Mouse (Mus musculus): ENCODE measurements around the gene Ipp.

Gene Ipp

GRCm38 (mm10) chr4:116507425-116508218 is at the start of gene Ipp:
Gene Ipp, plus strand, starts transcription at chr4:116507549.
- in situ Hi-C loops (cut with MboI; ENCODE audit: low sequenced_read_pairs): no loop called here

DNA sequence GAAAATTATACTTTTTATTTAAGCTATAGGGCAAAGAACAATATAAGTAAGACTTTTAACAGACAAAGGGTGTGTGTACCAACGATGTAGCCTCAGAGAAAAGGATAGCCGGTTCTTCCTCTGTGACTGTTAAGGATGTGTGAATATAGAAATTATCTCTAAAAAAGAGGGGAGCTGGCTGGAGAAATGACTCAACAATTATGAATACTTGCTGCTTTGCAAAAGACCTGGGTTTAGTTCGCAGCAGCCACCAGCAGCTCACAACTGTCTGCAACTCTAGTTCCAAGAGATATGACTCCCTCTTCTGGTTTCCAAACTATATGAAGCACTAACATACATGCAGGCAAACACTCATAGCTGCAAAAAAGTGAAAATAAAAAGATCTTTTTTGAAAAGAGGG is 45.4 kb upstream of the Ipp start:
- in situ Hi-C loops (cut with MboI; ENCODE audit: low sequenced_read_pairs): no loop called here

- in situ Hi-C loops (cut with MboI; ENCODE audit: low sequenced_read_pairs): no loop called here
These were observed 43.9 kb upstream of the Ipp start for GRCm38 (mm10) chr4:116463231-116464125.

- in situ Hi-C loops (cut with MboI; ENCODE audit: low sequenced_read_pairs): no loop called here
These were observed 43.0 kb upstream of the Ipp start, which contains the start of gene Mast2 for GRCm38 (mm10) chr4:116464126-116464981. Gene Mast2, minus strand, starts transcription at chr4:116464183.

GRCm38 (mm10) chr4:116481322-116481721 is 26.0 kb upstream of the Ipp start:
- in situ Hi-C loops (cut with MboI; ENCODE audit: low sequenced_read_pairs): no loop called here

DNA sequence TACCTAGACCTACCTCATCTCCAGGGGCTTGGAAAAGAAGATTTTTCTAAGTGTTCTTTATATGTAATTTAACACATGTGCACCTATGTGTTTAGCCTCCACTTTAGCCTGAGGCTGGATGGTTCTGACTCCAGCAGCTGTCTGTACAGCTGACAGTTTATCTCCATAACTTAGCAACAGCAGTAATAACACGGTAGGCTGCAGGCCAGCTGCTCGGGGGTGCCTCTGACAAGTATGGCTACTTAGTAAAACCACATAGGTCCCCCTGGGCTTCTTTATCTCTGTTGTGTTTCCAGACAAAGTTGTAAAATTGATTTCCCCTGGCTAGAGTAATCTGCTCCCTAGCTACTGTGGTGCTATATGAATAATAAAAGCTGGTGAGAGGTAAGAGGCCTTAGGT is 23.9 kb upstream of the Ipp start:
- in situ Hi-C loops (cut with MboI; ENCODE audit: low sequenced_read_pairs): no loop called here

DNA sequence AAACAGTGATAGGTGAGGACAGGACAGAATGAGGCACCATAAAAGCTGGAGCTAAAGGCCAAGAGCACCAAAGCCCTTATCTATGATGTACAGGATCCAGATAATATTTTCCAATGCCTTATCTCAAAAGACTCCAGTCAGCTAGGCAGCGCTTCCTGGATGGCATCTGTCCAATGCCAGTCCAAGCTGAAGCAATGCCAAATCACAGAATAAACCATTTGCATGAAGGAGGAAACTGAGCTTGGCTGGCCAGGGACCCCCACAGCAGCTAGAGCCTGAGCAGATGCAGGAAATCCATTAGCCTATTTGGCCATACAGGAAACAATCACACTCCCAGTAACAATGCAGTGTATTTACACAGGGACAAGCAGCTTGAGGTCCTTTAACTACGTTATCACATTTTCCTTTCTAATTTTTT is 16.2 kb upstream of the Ipp start:
- in situ Hi-C loops (cut with MboI; ENCODE audit: low sequenced_read_pairs): no loop called here

GRCm38 (mm10) chr4:116491886-116492285 is 15.5 kb upstream of the Ipp start:
- in situ Hi-C loops (cut with MboI; ENCODE audit: low sequenced_read_pairs): no loop called here

GRCm38 (mm10) chr4:116492460-116492859 is 14.9 kb upstream of the Ipp start:
- in situ Hi-C loops (cut with MboI; ENCODE audit: low sequenced_read_pairs): no loop called here

DNA sequence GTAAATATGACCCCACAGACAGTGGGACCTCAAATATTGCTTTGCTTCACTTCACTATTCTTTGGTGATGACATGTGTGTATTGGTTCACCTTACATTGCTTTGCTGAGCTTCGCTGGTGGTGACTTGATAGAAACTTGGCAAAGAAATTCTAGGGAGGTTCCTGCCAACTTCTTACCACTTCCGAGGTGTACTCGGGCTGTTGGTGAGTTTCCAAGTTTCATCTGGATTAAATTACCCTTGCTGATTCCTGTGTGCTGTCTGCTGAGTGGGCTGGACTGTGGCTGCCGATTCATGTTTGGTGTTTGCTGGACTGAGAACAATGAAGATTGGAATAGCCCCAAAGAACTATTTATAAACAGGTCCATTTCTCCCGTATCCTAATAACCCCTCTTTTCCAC is 13.7 kb upstream of the Ipp start:
- in situ Hi-C loops (cut with MboI; ENCODE audit: low sequenced_read_pairs): no loop called here

GRCm38 (mm10) chr4:116499978-116500377 is 7.4 kb upstream of the Ipp start:
- in situ Hi-C loops (cut with MboI; ENCODE audit: low sequenced_read_pairs): no loop called here

DNA sequence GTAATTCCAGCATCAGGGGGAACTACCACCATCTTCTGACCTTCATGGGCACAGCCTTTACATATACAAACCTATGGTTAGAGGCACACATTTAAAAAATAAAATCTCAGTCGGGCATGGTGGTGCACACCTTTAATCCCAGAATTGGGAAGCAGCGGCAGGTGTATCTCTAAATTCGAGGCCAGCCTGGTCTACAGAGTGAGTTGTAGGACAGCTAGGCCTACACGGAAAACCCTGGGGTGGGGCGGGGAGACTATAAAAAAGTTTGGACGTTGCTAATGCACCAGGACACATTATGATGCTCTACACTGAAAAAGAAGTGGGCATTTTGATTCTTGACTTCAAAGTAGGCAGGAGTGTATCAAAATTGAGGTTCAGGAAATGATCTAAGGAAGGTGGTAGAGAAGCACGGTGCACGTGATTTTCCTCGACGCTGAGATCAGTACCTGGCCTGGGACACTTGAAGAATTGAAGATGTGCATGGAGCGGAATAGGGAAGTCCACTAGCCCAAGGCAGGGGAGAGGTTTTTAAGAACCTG is 394 bp upstream of the Ipp start:
- in situ Hi-C loops (cut with MboI; ENCODE audit: low sequenced_read_pairs): no loop called here

DNA sequence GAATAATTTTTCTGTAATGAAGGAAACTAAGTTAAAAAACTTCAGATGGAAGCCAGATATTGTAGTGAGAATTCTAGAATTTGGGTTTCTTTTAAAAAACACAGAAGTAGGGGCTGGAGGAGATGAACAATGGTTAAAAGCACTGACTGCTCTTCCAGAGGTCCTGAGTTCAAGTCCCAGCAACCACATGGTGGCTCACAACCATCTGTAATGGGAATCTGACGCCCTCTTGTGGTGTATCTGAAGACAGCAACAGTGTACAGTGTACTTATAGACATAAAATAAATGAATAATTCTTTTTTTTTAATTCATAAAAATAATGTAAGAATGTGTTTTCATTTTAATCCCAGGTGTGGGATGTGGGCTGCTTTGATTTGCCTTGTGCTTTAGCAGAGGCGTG is 23.8 kb downstream of the Ipp start:
- in situ Hi-C loops (cut with MboI; ENCODE audit: low sequenced_read_pairs): no loop called here

GRCm38 (mm10) chr4:116536351-116536750 is 29.0 kb downstream of the Ipp start:
- in situ Hi-C loops (cut with MboI; ENCODE audit: low sequenced_read_pairs): no loop called here

- in situ Hi-C loops (cut with MboI; ENCODE audit: low sequenced_read_pairs): no loop called here
These were observed 30.4 kb downstream of the Ipp start for GRCm38 (mm10) chr4:116537737-116538136.

GRCm38 (mm10) chr4:116550432-116550831 is 43.1 kb downstream of the Ipp start:
- in situ Hi-C loops (cut with MboI; ENCODE audit: low sequenced_read_pairs): no loop called here

DNA sequence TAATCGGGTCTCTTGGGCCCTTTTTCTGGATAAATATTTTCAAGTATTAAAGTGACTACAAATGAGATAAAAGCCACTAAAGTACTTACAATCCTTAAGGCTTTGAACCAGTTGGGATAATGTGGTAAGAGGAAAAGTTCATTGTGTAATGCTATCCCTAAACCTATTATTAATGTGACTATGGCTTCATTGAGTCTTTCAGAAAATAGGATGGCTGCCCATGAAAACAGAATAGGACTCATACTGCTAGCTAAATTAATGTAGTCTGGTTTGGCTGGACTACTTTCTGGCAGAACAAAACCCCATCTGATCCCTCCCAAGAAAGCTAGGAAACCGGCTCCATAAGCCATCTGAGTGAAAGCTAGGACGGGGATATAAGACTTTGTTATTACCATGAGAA is 45.7 kb downstream of the Ipp start:
- in situ Hi-C loops (cut with MboI; ENCODE audit: low sequenced_read_pairs): no loop called here

GRCm38 (mm10) chr4:116555413-116556300 is 48.3 kb downstream of the Ipp start, which contains the start of gene Tmem69:
Gene Tmem69, minus strand, starts transcription at chr4:116555936.
- in situ Hi-C loops (cut with MboI; ENCODE audit: low sequenced_read_pairs): no loop called here

GRCm38 (mm10) chr4:116556561-116557305 is 49.4 kb downstream of the Ipp start:
- in situ Hi-C loops (cut with MboI; ENCODE audit: low sequenced_read_pairs): no loop called here

All from CH12F3 (cell line).